Mouse (Mus musculus) adrenal gland, adult 2 months (tissue): Measurements from ENCODE around the gene Pid1. TPM values are rescaled to one million over a fixed set of nuclear protein-coding genes. Genes with fewer than 3 reads are reported as not detected.

Experiments used
- DNase-seq: peaks from one replicate; pipeline ENCODE4 v3.0.0; 2021
- microRNA-seq, 2 experiments: library from miRNA; unstranded; fragments of <30 nt; microRNA quantifications; one replicate each; pipeline ENCODE4 v1.2.0; 2021
- polyA plus RNA-seq: library from polyadenylated mRNA; depleted of rRNA; stranded (reverse); fragments of >200 nt; gene quantifications from 2 replicates; pipeline ENCODE4 v1.2.3, GENCODE M21; 2012
- total RNA-seq, 2 experiments: library from RNA; stranded (reverse); gene quantifications; 2 replicates each; pipeline ENCODE4 v1.2.3; 2021

Gene Pid1
- total and polyA plus RNA-seq, 3 experiments = 15.8 to 21.2 (median 18.5) TPM

DNA sequence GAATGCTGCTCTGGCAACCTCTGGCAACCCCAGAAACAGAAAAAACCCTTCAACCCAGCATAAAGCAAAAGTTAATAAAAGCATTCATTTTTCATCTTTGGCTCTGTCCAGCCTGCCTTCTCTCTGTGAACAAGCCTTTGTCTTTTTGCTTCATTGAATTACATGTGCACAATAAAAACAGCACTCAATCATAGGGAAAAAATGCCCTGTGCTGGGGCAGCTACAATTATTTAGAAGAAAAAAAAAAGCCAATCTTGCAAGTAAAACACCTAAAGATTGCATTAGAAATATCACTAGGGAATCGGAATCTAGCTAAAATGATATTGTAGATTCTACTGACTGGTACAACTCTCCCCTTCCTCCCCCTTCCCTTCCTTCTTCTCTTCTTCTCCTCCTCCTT lies 307.7 kb downstream of the Pid1 start:
- no peak for DNase-seq

DNA sequence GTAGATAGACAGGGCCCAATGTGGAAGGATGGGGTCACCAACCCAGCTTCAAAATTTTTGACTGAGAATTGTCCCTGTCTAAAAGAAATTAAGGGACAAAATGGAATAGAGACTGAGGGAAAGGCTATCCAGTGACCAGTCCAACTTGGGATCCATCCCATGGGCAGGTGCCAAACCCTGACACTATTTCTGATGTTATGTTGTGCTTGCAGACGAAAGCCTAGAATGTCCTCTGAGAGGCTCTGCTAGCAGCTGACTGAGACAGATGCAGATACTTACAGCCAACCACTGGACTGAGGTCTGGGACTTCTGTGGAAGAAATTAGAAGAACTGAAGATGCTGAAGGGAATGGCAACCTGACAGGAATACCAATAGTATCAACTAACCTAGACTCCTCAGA lies 338.2 kb downstream of the Pid1 start:
- no peak for DNase-seq

DNA sequence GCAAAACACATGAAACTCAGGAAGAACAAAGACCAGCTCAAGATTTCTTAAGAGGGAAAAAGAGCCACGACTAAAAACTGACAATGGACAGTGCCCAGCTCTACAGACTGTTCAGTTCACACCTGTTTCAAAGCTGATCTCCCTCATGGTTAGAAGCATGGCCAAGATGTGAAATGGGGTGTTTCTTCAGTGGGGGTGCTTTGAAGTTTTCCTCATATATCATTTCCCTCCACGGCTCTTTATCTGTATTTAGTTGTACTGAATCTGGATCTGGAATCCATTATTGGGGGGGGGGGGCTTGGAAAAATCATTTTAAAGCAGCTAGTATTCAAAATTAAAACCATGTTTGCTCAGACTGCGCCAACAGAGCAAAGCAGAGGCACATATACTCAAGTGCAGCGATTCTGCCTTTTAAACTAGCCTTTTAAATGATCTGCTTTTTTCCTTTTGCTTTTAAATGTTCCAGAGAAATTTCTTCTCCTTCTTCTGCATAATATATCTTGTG lies 351.1 kb downstream of the Pid1 start:
- DNase-seq = no peak

DNA sequence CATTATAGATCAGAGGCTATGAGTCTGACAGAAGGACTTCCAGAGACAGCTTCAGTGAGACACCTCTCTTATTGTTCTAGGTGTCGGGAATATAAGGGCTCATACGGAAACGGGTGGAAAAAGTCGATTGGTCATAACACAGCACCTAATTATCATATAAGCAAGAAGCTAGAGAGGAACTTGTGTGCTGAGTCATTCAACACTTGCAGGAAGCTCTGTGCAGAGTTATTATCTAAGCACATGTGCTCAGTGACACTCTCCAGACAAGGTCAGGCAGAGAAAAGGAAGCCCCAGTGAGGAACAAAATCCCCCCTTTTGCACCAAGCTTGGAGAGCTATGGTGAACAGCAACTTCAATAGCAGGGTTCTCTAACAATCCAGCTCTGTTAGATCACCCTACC lies 361.4 kb downstream of the Pid1 start:
- no peak for DNase-seq

Small RNA genes lying within 50 kb of the gene (microRNA-seq; reads per million reads assigned to microRNA genes)
- gene Mir6353 = 0 reads per million in 2 experiments
